Mouse (Mus musculus): Measurements from ENCODE around the gene Gm853.

- TF ChIP-seq CTCF (IDR thresholded peaks at IDR 0.05; ENCODE audit: insufficient read depth, low read depth, low read length) (no peak), POLR2A (IDR thresholded peaks at IDR 0.05; ENCODE audit: insufficient read depth, low read depth, low read length) (no peak)
Observed at GRCm38 (mm10) chr4:130270089-130270488, 47.9 kb upstream of the Gm853 start.
